Mouse (Mus musculus) thymus, adult 2 months (tissue): ENCODE results near the gene Rbbp6.

Source experiments
- CTCF ChIP-seq: fragments of 200-500 bp; IDR thresholded peaks from 2 replicates; pipeline ENCODE4 v1.5.1; 2012; ENCODE audit warnings: mild to moderate bottlenecking, control low read depth, low read length, moderate library complexity, borderline replicate concordance; ENCODE audit not compliant: control insufficient read depth, poor library complexity, insufficient read depth; ENCODE audit errors: extremely low read depth
- POLR2A ChIP-seq: fragments of 200-500 bp; IDR thresholded peaks from 2 replicates; pipeline ENCODE4 v1.6.1; 2012; ENCODE audit warnings: mild to moderate bottlenecking, low read length, control low read depth, moderate library complexity; ENCODE audit not compliant: control insufficient read depth, poor library complexity, insufficient read depth; ENCODE audit errors: extremely low read depth

DNA sequence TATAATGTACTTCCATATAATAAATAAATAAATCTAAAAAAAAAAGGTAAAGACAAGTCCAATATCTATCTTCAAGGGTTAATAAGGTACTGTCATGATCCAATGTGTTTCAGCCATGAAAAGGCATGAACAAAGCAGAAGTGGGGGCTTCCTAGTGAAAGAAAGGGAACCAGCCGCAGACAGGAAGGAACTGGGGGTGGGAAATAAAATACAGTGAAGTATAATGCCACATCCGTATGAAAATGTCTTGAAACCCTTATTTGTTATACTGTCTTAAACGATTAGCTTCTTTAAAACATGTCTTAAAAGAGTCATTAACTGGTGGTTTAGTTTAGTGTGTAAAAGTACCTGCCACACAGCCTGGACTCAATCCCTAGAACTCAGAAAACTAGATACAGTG is 26.3 kb upstream of the Rbbp6 start:
- TF ChIP-seq CTCF (no peak), POLR2A (no peak)
